Mouse (Mus musculus) C2C12 (cell line): Measurements from ENCODE around the gene Slc6a9. TPM values are rescaled to one million over a fixed set of nuclear protein-coding genes. Genes with fewer than 3 reads are reported as not detected.

Experiments used
- H3K27me3 ChIP-seq: one replicate; pipeline ENCODE4 v1.6.1; 2011; ENCODE audit not compliant: control insufficient read depth, insufficient read depth, insufficient read length
- H3K36me3 ChIP-seq: one replicate; pipeline ENCODE4 v1.6.1; 2011; ENCODE audit not compliant: control insufficient read depth, insufficient read depth
- H3K4me3 ChIP-seq: one replicate; pipeline ENCODE4 v1.5.1; 2011; ENCODE audit warnings: mild to moderate bottlenecking, control low read depth; ENCODE audit not compliant: poor library complexity, insufficient read depth, severe bottlenecking
- H3K79me2 ChIP-seq: one replicate; pipeline ENCODE4 v1.6.1; 2011; ENCODE audit not compliant: control insufficient read depth, insufficient read depth
- H3K79me3 ChIP-seq: one replicate; pipeline ENCODE4 v1.6.1; 2011; ENCODE audit warnings: low read depth, control low read depth
- H3ac ChIP-seq: one replicate; pipeline ENCODE3; 2011; ENCODE audit warnings: low read depth; ENCODE audit not compliant: control insufficient read depth, insufficient read length
- CEBPB ChIP-seq: IDR thresholded peaks from one replicate; pipeline ENCODE4 v1.6.1; 2011; ENCODE audit warnings: low read depth, mild to moderate bottlenecking, control low read depth, moderate library complexity
- CTCF ChIP-seq: IDR thresholded peaks from one replicate; pipeline ENCODE4 v1.5.1; 2011; ENCODE audit not compliant: control insufficient read depth, insufficient read depth, insufficient read length
- FOSL1 ChIP-seq: IDR thresholded peaks from one replicate; pipeline ENCODE4 v1.8.0; 2011; ENCODE audit warnings: mild to moderate bottlenecking, low read length; ENCODE audit not compliant: poor library complexity, insufficient read depth, severe bottlenecking
- MAX ChIP-seq: IDR thresholded peaks from one replicate; pipeline ENCODE4 v1.6.1; 2011; ENCODE audit warnings: mild to moderate bottlenecking, control low read depth
- MYOD1 ChIP-seq: IDR thresholded peaks from one replicate; pipeline ENCODE4 v1.6.1; 2011; ENCODE audit warnings: low read depth; ENCODE audit not compliant: control insufficient read depth, insufficient read length
- MYOG ChIP-seq: IDR thresholded peaks from one replicate; pipeline ENCODE4 v1.6.1; 2011; ENCODE audit not compliant: control insufficient read depth, insufficient read length; ENCODE audit errors: extremely low read depth
- USF1 ChIP-seq: IDR thresholded peaks from one replicate; pipeline ENCODE4 v1.6.1; 2011; ENCODE audit warnings: low read depth, mild to moderate bottlenecking, control low read depth, moderate library complexity
- polyA plus RNA-seq: library from polyadenylated mRNA; unstranded; fragments of >200 nt; fragmentation: generic; extraction: Trizol; gene quantifications from one replicate; pipeline ENCODE4 v1.2.1, GENCODE M21; 2012; ENCODE audit warnings: missing spikeins

Slc6a9 gene
- polyA plus RNA-seq, 1 experiment, result 14.4 TPM

DNA sequence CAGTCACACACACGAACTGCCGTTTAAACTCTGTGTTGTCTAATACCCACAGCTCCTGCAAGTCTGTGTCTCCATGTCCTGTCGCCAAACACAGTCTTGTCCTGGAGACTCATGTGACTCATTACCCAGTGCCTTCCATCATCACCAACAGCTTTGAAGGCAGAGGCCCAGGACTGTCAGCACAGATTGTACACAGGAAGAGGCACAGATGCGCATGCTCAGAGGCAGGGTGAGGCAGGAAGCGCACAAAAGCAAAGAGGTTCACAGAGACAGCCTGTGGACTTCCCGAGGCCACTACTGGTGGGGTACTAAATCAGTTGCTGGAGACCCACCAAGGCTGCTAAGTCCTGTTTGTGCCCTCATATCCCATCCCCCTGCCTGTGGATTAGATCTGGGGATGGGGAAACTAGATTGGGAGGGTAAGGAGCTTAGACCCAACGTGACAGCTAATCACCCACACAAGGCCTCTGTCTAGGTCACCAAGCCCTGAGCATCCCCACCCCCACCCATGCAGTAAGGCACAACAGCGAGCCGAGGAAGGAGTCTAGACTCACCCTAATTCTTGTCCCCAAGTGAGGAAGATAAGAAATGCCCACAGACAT lies 20.6 kb upstream of the Slc6a9 start:
- H3K27me3 ChIP-seq, result peaks cover 9% of the 10 kb centered on the region
- no peak for TF ChIP-seq MYOD1
- no peak for TF ChIP-seq USF1
- TF ChIP-seq MAX, result no peak
- no peak for TF ChIP-seq CTCF
- no peak for TF ChIP-seq MYOG
- TF ChIP-seq FOSL1, result no peak
- no peak for TF ChIP-seq CEBPB
- H3K4me3 ChIP-seq, result no peak overlapping the region

DNA sequence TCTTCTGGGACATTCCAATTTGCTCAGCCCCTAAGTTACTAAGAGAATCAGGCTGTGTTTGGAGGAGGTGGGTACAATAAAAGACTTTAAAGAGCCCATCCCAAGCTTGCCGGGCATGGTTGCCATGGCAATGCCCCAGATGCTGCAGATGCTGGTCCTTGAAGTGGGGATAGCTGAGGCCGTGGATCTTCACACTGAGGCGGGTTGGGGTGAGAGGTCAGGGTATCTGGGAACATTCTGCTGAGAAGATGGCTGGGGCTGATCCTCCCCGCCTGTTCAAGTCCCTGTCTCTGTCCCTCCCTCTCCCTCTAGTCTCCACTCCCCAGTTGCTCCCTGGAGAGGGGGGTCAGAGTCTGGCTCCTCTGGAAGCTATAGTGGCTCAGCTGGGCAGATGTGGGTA lies 20.0 kb upstream of the Slc6a9 start:
- no peak overlapping the region for H3K4me3 ChIP-seq
- H3K79me3 ChIP-seq, result no peaks in the 10 kb centered on the region
- no peaks in the 10 kb centered on the region for H3K79me2 ChIP-seq
- TF ChIP-seq FOSL1 (no peak), MAX (no peak), MYOD1 (no peak), CEBPB (no peak), USF1 (no peak), CTCF (no peak), MYOG (no peak)
- H3ac ChIP-seq, result no peak overlapping the region
- H3K27me3 ChIP-seq, result peaks cover 9% of the 10 kb centered on the region
- no peaks in the 10 kb centered on the region for H3K36me3 ChIP-seq

More for the DNA sequence above, 20.6 kb upstream of the Slc6a9 start:
- Histone ChIP-seq H3ac (no peak overlapping the region), H3K79me3 (no peaks in the 10 kb centered on the region), H3K79me2 (no peaks in the 10 kb centered on the region), H3K36me3 (no peaks in the 10 kb centered on the region)

DNA sequence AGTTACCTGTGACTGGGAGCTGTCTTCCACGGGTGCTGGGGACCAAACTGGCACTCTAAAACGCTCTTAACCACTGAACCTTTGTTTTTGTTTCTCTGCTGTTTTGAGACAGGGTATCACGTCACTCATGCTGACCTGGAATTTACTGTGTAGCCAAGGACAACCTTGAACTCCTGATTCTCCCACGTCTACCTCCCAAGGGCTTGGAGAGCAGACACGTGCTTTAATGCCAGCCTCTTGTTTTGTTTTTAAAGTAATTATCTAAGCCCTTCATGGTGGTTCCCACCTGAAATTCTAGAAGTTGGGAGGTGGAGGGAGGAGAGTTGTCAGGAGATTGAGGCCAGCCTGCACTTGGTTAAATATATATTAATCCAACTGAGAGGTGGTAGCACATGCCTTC lies 17.5 kb upstream of the Slc6a9 start:
- H3ac ChIP-seq, result no peak overlapping the region
- H3K79me2 ChIP-seq, result no peaks in the 10 kb centered on the region
- no peak for TF ChIP-seq MYOG
- no peak for TF ChIP-seq CTCF
- no peak for TF ChIP-seq CEBPB
- no peak overlapping the region for H3K4me3 ChIP-seq
- no peaks in the 10 kb centered on the region for H3K79me3 ChIP-seq
- H3K27me3 ChIP-seq, result peaks cover 7% of the 10 kb centered on the region
- no peaks in the 10 kb centered on the region for H3K36me3 ChIP-seq

DNA sequence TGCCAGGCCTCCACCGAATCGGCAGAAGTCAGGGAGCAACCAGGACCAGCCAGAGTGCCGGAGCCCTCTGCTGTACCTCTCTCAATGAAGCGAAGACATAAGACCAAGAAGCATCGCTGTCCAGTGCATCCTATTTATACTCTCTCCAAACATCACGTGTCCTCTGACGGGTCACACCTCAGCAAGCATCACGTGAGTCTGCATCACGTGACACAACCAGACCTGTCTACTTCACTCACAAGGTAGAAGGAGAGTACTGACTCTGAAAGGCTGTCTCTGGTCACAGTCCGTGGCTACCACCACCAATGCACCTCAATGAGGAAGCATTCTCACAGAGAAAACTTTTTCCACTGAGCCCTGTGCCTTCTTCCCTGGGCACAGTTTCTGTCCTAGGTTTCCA lies 16.3 kb upstream of the Slc6a9 start:
- no peaks in the 10 kb centered on the region for H3K79me2 ChIP-seq

DNA sequence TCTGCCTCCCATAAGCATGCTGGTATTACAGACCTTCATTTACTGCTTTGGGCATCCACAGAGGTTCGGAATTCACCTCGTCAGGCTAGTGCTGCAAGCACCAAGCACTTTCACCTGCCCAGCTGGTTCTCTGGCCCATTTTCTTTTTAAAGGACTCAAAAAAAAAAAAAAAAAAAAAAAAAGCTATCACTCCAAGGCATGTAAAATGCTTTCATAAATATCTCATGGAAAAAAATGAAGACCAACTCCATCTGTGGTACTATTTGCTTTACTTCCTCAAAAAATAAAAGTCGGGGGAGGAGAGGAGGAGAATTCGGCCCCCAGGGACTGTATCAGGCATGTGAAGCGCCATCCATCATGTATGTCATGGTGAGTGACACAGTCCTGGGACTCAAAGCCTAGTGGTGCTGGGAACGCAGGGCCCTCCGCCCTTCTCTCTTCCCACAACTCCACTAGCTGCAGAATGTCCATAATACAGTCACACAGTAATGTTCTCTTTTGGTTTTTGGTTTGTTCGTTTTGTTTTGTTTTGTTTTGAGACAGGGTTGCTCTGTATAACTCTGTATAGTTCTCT lies 5.6 kb upstream of the Slc6a9 start:
- Histone ChIP-seq H3K36me3 (no peaks in the 10 kb centered on the region), H3ac (no peak overlapping the region), H3K27me3 (peaks cover 19% of the 10 kb centered on the region), H3K79me2 (no peaks in the 10 kb centered on the region), H3K79me3 (no peaks in the 10 kb centered on the region), H3K4me3 (no peak overlapping the region)
- no peak for TF ChIP-seq FOSL1
- TF ChIP-seq CTCF, result no peak
- TF ChIP-seq CEBPB, result no peak
- no peak for TF ChIP-seq MYOG
- TF ChIP-seq USF1, result no peak
- no peak for TF ChIP-seq MYOD1
- TF ChIP-seq MAX, result no peak

More for the DNA sequence above, 16.3 kb upstream of the Slc6a9 start:
- no peaks in the 10 kb centered on the region for H3K79me3 ChIP-seq
- H3ac ChIP-seq, result no peak overlapping the region
- no peaks in the 10 kb centered on the region for H3K36me3 ChIP-seq
- TF ChIP-seq FOSL1 (no peak), MAX (no peak), CTCF (no peak), MYOD1 (no peak), CEBPB (no peak), MYOG (no peak), USF1 (no peak)
- peaks cover 9% of the 10 kb centered on the region for H3K27me3 ChIP-seq
- no peak overlapping the region for H3K4me3 ChIP-seq
